Mouse (Mus musculus) embryonic facial prominence, embryonic 15.5 days (tissue): ENCODE data around the gene Kcmf1. TPM values are rescaled to one million over a fixed set of nuclear protein-coding genes. Genes with fewer than 3 reads are reported as not detected.

Experiments
- ATAC-seq: fragments of 200-750 bp; cut with Nextera tagmentation; 2 replicates; pipeline ENCODE4 v1.8.0; 2017; ENCODE audit warnings: low read depth, moderate TSS enrichment; ENCODE audit not compliant: insufficient number of reproducible peaks, low FRiP score, low TSS enrichment
- H3K27ac ChIP-seq: fragments of 300-500 bp; sonication (generic); replicated peaks from 2 replicates; pipeline ENCODE4 v1.5.1; 2015; ENCODE audit warnings: mild to moderate bottlenecking, inconsistent platforms
- H3K27me3 ChIP-seq: fragments of 300-500 bp; sonication (generic); 2 replicates; pipeline ENCODE4 v1.6.1; 2015; ENCODE audit warnings: inconsistent platforms
- H3K36me3 ChIP-seq: fragments of 300-500 bp; sonication (generic); 2 replicates; pipeline ENCODE4 v1.6.1; 2015; ENCODE audit warnings: mild to moderate bottlenecking, inconsistent platforms
- H3K4me1 ChIP-seq: fragments of 300-500 bp; sonication (generic); 2 replicates; pipeline ENCODE4 v1.6.1; 2015; ENCODE audit warnings: inconsistent platforms
- H3K4me2 ChIP-seq: fragments of 300-500 bp; sonication (generic); replicated peaks from 2 replicates; pipeline ENCODE4 v1.6.1; 2015; ENCODE audit warnings: mild to moderate bottlenecking, inconsistent platforms
- H3K4me3 ChIP-seq: fragments of 300-500 bp; sonication (generic); replicated peaks from 2 replicates; pipeline ENCODE4 v1.5.1; 2015; ENCODE audit warnings: mild to moderate bottlenecking, inconsistent platforms
- H3K9ac ChIP-seq: fragments of 300-500 bp; sonication (generic); 2 replicates; pipeline ENCODE4 v1.6.1; 2015; ENCODE audit warnings: inconsistent platforms
- H3K9me3 ChIP-seq: fragments of 300-500 bp; sonication (generic); replicated peaks from 2 replicates; pipeline ENCODE4 v1.6.1; 2016; ENCODE audit warnings: inconsistent platforms
- WGBS: fragments of 180-500 bp; shearing (Covaris S2); methylation state at CpG from one replicate; pipeline ENCODE4 v1.1.7; 2015; 5-methylcytosine and 5-hydroxymethylcytosine counted together
- polyA plus RNA-seq: library from polyadenylated mRNA; unstranded; fragments of >200 nt; fragmentation: Nextera tagmentation; extraction: Ambion mirVana; gene quantifications from 2 replicates; pipeline ENCODE4 v1.2.1, GENCODE M21; 2015

The Kcmf1 gene
- polyA plus RNA-seq, 1 experiment from 2014 or later: 41.8 TPM

GRCm38 (mm10) chr6:72809522-72810149, 90.1 kb downstream of the Kcmf1 start:
- Histone ChIP-seq H3K4me2 (no peak overlapping the region), H3K27me3 (no peaks in the 10 kb centered on the region), H3K4me3 (no peak overlapping the region), H3K36me3 (no peaks in the 10 kb centered on the region), H3K27ac (no peak overlapping the region), H3K4me1 (no peaks in the 10 kb centered on the region), H3K9ac (no peak overlapping the region), H3K9me3 (no peaks in the 10 kb centered on the region)
- no peak for ATAC-seq
- 60% methylated on average over 4 of the region's 4 CpGs for WGBS

DNA sequence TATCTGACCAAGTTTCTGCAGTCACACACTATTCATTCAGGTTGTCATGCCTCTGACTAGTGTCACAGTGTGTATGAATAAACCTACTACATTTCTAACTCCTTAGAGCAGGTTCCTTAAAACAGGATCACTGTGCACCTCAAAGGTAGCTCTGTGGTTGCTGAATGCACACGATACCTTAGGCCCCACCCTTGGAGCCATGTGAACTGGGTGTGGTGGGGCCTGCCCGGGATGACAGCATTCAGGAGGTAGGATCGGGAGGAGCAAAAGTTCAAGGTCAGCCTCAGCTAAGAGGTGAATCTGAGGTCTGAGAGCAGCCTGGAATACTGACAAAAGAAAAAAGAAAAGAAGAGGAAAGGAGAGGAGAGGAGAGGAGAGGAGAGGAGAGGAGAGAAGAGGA, 91.4 kb downstream of the Kcmf1 start:
- H3K27me3 ChIP-seq: no peaks in the 10 kb centered on the region
- no peak for ATAC-seq
- no peak overlapping the region for H3K27ac ChIP-seq
- H3K36me3 ChIP-seq: no peaks in the 10 kb centered on the region
- 0 out of 2 replicates have a peak, but pooled peaks cover under 1% of the 10 kb centered on the region for H3K4me1 ChIP-seq
- H3K4me3 ChIP-seq: no peak overlapping the region
- H3K4me2 ChIP-seq: no peak overlapping the region
- no peaks in the 10 kb centered on the region for H3K9me3 ChIP-seq
- WGBS: 39% methylated on average over 3 of the region's 3 CpGs
- no peak overlapping the region for H3K9ac ChIP-seq

DNA sequence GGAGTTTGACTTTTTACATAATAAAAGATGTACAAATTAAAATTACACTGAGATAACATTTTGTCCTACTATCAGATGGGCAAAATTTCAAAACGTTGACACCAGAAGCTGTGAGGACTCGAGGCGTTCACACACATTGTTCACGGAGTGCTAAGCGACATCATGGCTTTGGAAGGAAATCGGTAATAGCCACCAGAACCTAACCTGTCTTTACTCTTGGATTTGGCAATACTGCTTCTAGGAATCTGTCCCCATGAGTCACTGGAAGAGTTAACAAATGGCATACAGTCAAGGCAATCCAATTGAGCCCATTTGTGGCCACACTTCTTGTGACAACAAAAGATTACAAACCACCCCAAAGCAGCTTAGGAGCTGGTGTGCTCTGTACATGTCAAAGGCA, 96.1 kb downstream of the Kcmf1 start:
- 76% methylated on average over 6 of the region's 6 CpGs for WGBS
- Histone ChIP-seq H3K9ac (no peak overlapping the region), H3K36me3 (no peaks in the 10 kb centered on the region), H3K27ac (no peak overlapping the region), H3K4me2 (no peak overlapping the region), H3K9me3 (no peaks in the 10 kb centered on the region), H3K27me3 (no peaks in the 10 kb centered on the region), H3K4me3 (no peak overlapping the region), H3K4me1 (0 out of 2 replicates have a peak, but pooled peaks cover 2% of the 10 kb centered on the region)
- ATAC-seq: no peak

GRCm38 (mm10) chr6:72802119-72802518, 97.7 kb downstream of the Kcmf1 start:
- 0 out of 2 replicates have a peak, but pooled peaks cover 2% of the 10 kb centered on the region for H3K4me1 ChIP-seq
- H3K4me2 ChIP-seq: no peak overlapping the region
- H3K9ac ChIP-seq: no peak overlapping the region
- no peak overlapping the region for H3K27ac ChIP-seq
- no peaks in the 10 kb centered on the region for H3K36me3 ChIP-seq
- ATAC-seq: no peak
- no peaks in the 10 kb centered on the region for H3K27me3 ChIP-seq
- no peak overlapping the region for H3K4me3 ChIP-seq
- WGBS: 91% methylated on average over 6 of the region's 6 CpGs
- no peaks in the 10 kb centered on the region for H3K9me3 ChIP-seq

GRCm38 (mm10) chr6:72800641-72801040, 99.1 kb downstream of the Kcmf1 start:
- no peaks in the 10 kb centered on the region for H3K36me3 ChIP-seq
- H3K27me3 ChIP-seq: no peaks in the 10 kb centered on the region
- no peak overlapping the region for H3K27ac ChIP-seq
- no peak overlapping the region for H3K4me2 ChIP-seq
- H3K4me3 ChIP-seq: no peak overlapping the region
- H3K9ac ChIP-seq: no peak overlapping the region
- WGBS: 36% methylated on average over 2 of the region's 2 CpGs
- no peak for ATAC-seq
- 0 out of 2 replicates have a peak, but pooled peaks cover 2% of the 10 kb centered on the region for H3K4me1 ChIP-seq
- H3K9me3 ChIP-seq: no peaks in the 10 kb centered on the region

GRCm38 (mm10) chr6:72797763-72798162, 102.0 kb downstream of the Kcmf1 start:
- H3K9ac ChIP-seq: no peak overlapping the region
- no peak overlapping the region for H3K4me3 ChIP-seq
- no peaks in the 10 kb centered on the region for H3K4me1 ChIP-seq
- H3K27ac ChIP-seq: no peak overlapping the region
- no peaks in the 10 kb centered on the region for H3K36me3 ChIP-seq
- no peaks in the 10 kb centered on the region for H3K9me3 ChIP-seq
- H3K4me2 ChIP-seq: no peak overlapping the region
- no peak for ATAC-seq
- H3K27me3 ChIP-seq: no peaks in the 10 kb centered on the region

DNA sequence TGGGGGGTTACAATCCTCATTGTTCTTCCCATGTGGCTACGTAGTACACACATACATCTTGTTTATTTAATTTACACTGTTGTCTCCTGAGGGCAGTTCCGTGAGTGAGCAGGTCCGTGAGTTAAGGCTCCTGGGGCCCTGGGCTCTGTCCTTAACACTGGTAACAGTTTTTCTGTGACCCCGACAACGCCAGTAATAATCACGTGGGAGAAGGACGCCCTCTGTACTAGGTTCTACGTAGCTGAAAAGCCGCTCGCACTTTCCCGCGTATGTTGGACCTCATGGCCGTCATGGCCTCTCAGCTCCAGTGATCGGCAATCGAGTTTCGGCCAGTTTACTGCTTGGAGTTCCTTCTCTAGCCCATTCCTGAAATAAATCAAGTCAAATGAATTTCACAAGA, 104.3 kb downstream of the Kcmf1 start:
- 42% methylated on average over 16 of the region's 16 CpGs for WGBS

DNA sequence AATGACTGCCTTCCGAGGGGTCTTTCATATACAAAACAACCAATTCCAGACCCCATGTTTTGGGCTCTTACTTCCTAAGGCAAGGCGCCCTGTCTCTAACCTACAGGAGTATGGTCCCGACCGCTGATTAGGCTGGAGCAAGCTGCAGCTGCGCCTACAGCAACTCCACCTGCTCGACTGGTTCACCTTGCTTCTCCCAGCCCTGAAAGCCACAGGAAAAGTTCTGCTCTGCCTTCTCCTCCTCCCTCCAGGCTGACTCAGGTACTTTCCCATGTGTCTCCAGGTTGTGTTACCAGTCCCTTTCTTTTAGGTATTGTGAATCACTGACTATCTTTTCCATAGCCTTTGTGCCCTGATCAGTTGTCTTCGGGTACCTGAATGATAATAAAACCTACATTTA, 104.9 kb downstream of the Kcmf1 start:
- no peaks in the 10 kb centered on the region for H3K27me3 ChIP-seq
- no peaks in the 10 kb centered on the region for H3K9me3 ChIP-seq
- H3K36me3 ChIP-seq: no peaks in the 10 kb centered on the region
- H3K27ac ChIP-seq: peak overlapping the region; percentile 28; the same call in 1 of the 2 replicates
- H3K9ac ChIP-seq: no peak overlapping the region
- no peak overlapping the region for H3K4me3 ChIP-seq
- 21% methylated on average over 7 of the region's 7 CpGs for WGBS
- no peak for ATAC-seq
- peak overlapping the region; percentile 11; the same call in 1 of the 2 replicates for H3K4me2 ChIP-seq
- 0 out of 2 replicates have a peak, but pooled peaks cover 1% of the 10 kb centered on the region for H3K4me1 ChIP-seq

More for the DNA sequence above, 104.3 kb downstream of the Kcmf1 start:
- ATAC-seq: no peak
- Histone ChIP-seq H3K4me3 (no peak overlapping the region), H3K4me1 (no peaks in the 10 kb centered on the region), H3K27ac (peak overlapping the region; percentile 28; the same call in 1 of the 2 replicates), H3K36me3 (no peaks in the 10 kb centered on the region), H3K4me2 (peak overlapping the region; percentile 11; the same call in 1 of the 2 replicates), H3K27me3 (no peaks in the 10 kb centered on the region), H3K9ac (no peak overlapping the region), H3K9me3 (no peaks in the 10 kb centered on the region)

GRCm38 (mm10) chr6:72792641-72793040, 107.1 kb downstream of the Kcmf1 start:
- no peak for ATAC-seq
- WGBS: 74% methylated on average over 8 of the region's 8 CpGs
- no peaks in the 10 kb centered on the region for H3K27me3 ChIP-seq
- H3K9me3 ChIP-seq: no peaks in the 10 kb centered on the region
- peaks cover 6% of the 10 kb centered on the region; the same call in 1 of the 2 replicates for H3K4me1 ChIP-seq
- H3K4me3 ChIP-seq: no peak overlapping the region
- no peaks in the 10 kb centered on the region for H3K36me3 ChIP-seq
- no peak overlapping the region for H3K27ac ChIP-seq
- no peak overlapping the region for H3K4me2 ChIP-seq
- no peak overlapping the region for H3K9ac ChIP-seq

Other genes with a start within 250 kb of the Kcmf1 start
- 52.3 and 54.7 TPM in 2 replicates for gene Tcf7l1, start 110.7 kb downstream of the Kcmf1 start, polyA plus RNA-seq
- gene Tmsb10, start 58.8 kb upstream of the Kcmf1 start, polyA plus RNA-seq: 1,643 and 1,735 TPM in 2 replicates